Mouse (Mus musculus) heart, embryonic 15.5 days (tissue): ENCODE measurements around the gene Abca17. TPM values are rescaled to one million over a fixed set of nuclear protein-coding genes. Genes with fewer than 3 reads are reported as not detected.

Source experiments
- microRNA-seq: library from miRNA; unstranded; fragments of <30 nt; microRNA quantifications from one replicate; pipeline ENCODE4, GENCODE M21; 2016
- polyA plus RNA-seq: library from polyadenylated mRNA; unstranded; fragments of >200 nt; fragmentation: Nextera tagmentation; extraction: Ambion mirVana; gene quantifications from 2 replicates; pipeline ENCODE4 v1.2.1, GENCODE M21; 2015

Abca17 gene
- polyA plus RNA-seq, 1 experiment from 2014 or later: not detected

Small RNA genes within 50 kb of the gene (microRNA-seq; reads per million reads assigned to microRNA genes)
- not detected for gene Gm24427
- 1.7 reads per million for gene Mir5134
- gene Mir6965: 0.63 reads per million

Other genes starting within 250 kb of the Abca17 start
- gene Pdpk1, start 200.1 kb downstream of the Abca17 start, polyA plus RNA-seq: 37.7 and 39.5 TPM in 2 replicates
- gene Amdhd2, start 187.3 kb downstream of the Abca17 start, polyA plus RNA-seq: 20.6 and 28.8 TPM in 2 replicates
- 447 and 510 TPM in 2 replicates for gene Atp6v0c, start 181.4 kb downstream of the Abca17 start, polyA plus RNA-seq
- gene Tbc1d24, start 145.5 kb downstream of the Abca17 start, polyA plus RNA-seq: 3.6 and 3.8 TPM in 2 replicates
- gene Ntn3, start 141.5 kb downstream of the Abca17 start, polyA plus RNA-seq: 1.9 and 2.9 TPM in 2 replicates
- 4.3 and 7.3 TPM in 2 replicates for gene Tedc2, start 130.2 kb downstream of the Abca17 start, polyA plus RNA-seq
- 29.2 and 36.1 TPM in 2 replicates for gene Ccnf, start 99.6 kb downstream of the Abca17 start, polyA plus RNA-seq
- gene Abca3, start 882 bp upstream of the Abca17 start, polyA plus RNA-seq: 6.0 and 7.8 TPM in 2 replicates
- 186 and 210 TPM in 2 replicates for gene Rnps1, start 63.5 kb upstream of the Abca17 start, polyA plus RNA-seq
- gene Eci1, start 75.6 kb upstream of the Abca17 start, polyA plus RNA-seq: 245 and 301 TPM in 2 replicates
- gene Dnase1l2, start 92.0 kb upstream of the Abca17 start, polyA plus RNA-seq: 1.1 and 1.2 TPM in 2 replicates
- 20.5 and 29.1 TPM in 2 replicates for gene E4f1, start 119.2 kb upstream of the Abca17 start, polyA plus RNA-seq
- 60.5 and 63.0 TPM in 2 replicates for gene Pgp, start 119.3 kb upstream of the Abca17 start, polyA plus RNA-seq
- gene Bricd5, start 122.8 kb upstream of the Abca17 start, polyA plus RNA-seq: 0.18 TPM in 1 of 2 replicates, not detected in the other
- 15.2 and 18.8 TPM in 2 replicates for gene Mlst8, start 128.0 kb upstream of the Abca17 start, polyA plus RNA-seq
- 0.39 and 0.94 TPM in 2 replicates for gene Caskin1, start 137.5 kb upstream of the Abca17 start, polyA plus RNA-seq
- 59.2 and 84.9 TPM in 2 replicates for gene Traf7, start 176.9 kb upstream of the Abca17 start, polyA plus RNA-seq
- gene Rab26, start 183.1 kb upstream of the Abca17 start, polyA plus RNA-seq: 0.97 and 1.2 TPM in 2 replicates
- 12.4 and 21.1 TPM in 2 replicates for gene Pkd1, start 198.8 kb upstream of the Abca17 start, polyA plus RNA-seq